Mouse (Mus musculus): ENCODE measurements around the gene Olfr1289.

Gene Olfr1289

DNA sequence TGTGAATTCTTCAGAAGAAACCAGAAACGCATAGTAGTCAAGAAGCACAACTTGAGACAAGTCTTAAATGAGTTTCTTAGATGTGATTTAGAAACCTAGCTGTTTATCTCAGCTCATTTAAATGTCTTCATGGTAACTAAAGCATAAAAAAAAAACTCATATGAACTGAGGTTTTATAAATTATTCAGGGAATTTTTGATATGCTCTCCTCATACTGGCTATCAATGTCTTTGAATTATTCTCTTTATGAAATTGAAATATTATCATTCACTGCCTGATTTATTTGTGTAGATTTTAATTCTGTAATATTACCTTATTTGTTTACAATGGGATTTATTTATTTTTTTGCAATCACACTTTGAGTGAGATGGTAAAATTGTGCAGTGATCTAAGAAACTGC, at the start of gene Olfr1289:
TSS of gene Olfr1289 (plus strand) at position 301 of the 400 bp plus-strand sequence.
- DNase-seq = no peak

DNA sequence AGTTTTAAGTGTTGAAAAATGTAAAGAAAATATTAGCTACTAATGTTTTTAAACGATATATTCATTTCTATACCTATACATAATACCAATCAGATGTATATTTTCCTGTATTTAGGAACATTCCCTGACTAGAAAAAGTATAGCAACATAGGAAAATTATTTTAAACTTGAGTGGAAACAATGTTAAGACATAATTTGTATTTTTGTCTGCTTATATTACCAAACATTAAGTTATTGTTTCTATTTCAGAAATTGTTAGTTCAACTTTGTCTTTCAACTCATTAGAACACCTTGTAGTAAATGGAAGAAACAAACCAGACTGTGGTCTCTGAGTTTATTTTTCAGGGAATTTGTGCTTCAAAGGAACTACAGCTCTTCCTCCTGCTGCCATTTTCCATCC, 31.8 kb upstream of the Olfr1289 start, which contains the start of gene Olfr1287:
TSS of gene Olfr1287 (plus strand) at position 301 of the 400 bp plus-strand sequence.
- DNase-seq = no peak

DNA sequence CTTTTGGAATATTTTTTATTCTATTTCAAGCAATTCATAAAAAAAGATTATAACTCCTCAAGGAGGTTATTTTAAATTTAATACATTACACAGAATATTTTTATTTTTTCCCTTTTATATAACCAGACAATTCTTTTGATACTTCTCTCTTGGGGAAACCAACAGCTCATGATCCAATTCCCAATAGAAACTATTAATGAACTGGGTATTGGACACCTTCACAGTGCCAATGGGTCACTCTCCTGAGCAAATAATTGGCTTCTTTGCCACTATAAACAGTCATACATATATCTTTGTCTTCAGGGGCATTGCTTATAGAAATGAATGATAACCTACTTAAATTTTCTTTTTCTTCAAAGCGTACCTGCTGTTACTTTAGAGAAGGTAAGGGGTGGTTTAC, 6.8 kb upstream of the Olfr1289 start, which contains the start of gene Olfr1288:
TSS of gene Olfr1288 (plus strand) at position 301 of the 400 bp plus-strand sequence.
- no peak for DNase-seq

DNA sequence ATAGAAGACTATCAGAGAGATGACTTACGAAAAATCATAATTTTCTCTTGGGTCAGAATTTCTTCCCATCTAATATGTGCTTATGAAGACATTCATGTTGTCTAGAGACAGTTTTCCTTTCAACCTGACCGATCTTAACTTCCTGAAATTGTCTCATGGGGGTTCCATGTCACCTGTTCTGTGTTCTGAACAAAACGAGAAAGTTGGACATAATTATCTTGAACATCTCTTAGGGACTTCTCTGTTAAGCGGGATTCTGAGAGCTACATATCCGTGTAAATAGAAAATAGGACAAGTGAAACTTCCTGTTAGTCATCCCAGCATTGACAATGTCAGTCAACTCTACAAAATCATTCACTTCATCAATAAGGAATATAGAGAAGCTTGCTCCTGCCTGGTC, 13.1 kb downstream of the Olfr1289 start, which contains the start of gene Olfr1290:
TSS of gene Olfr1290 (minus strand) at position 101 of the 400 bp plus-strand sequence.
- DNase-seq = no peak

DNA sequence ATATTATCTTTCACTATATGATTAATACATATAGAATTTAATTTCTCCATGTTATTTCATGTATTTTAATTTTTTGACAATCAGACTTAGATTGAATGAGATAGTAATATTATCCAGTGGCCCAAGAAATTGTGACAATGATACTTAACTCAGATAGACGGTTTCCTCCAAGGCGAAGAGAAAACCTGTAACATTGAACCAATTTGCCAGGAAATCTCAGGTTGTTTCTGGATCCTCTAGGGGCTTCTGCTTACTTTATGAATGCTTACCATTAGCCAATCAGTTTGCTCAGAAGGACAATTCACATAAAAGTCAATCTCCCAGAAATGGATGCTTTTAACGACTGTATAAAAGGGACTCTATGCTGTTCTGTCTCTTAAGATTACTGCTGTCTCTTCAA, 16.3 kb downstream of the Olfr1289 start, which contains the start of gene Olfr1291-ps1:
TSS of gene Olfr1291-ps1 (plus strand) at position 301 of the 400 bp plus-strand sequence.
- no peak for DNase-seq

DNA sequence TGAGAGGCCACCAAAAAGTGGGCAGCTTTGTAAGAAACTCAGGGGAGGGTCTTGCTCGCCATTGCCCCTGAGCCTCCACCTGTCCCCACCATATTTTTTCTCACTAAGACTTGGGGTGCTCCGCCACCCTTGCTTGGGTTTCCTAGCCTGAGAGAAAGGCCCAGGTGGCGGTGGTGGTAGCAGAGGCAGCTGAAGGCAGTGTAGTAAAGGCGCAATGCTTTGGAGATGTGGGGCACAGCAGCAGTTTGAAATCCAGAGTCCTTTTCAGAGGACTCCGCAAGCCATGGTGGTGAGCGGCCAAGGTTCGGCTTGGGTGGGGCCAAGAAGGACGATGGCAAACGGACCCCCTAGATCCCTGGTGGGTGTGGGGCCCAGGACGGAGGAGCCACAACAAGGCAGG, 36.8 kb downstream of the Olfr1289 start:
- DNase-seq = no peak

DNA sequence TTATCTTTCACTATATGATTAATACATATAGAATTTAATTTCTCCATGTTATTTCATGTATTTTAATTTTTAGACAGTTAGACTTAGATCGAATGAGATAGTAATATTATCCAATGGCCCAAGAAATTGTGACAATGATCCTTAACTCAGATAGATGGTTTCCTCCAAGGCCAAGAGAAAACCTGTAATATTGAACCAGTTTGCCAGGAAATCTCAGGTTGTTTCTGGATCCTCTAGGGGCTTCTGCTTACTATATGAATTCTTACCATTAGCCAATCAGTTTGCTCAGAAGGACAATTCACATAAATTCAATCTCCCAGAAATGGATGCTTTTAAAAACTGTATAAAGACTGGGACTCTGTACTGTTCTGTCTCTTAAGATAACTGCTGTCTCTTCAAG, 44.3 kb downstream of the Olfr1289 start, which contains the start of gene Olfr1293-ps:
TSS of gene Olfr1293-ps (plus strand) at position 301 of the 400 bp plus-strand sequence.
- DNase-seq = no peak
